Mouse (Mus musculus) liver, postnatal 0 days (tissue): ENCODE measurements around the gene BC034090.

Experiments
- CTCF ChIP-seq: sonication (generic); IDR thresholded peaks from 2 replicates; pipeline ENCODE4 v1.5.1; 2016; ENCODE audit warnings: antibody characterized with exemption, low read depth
- EP300 ChIP-seq: IDR thresholded peaks from 2 replicates; pipeline ENCODE4 v1.6.1; 2016; ENCODE audit warnings: antibody characterized with exemption, low read depth, mild to moderate bottlenecking

DNA sequence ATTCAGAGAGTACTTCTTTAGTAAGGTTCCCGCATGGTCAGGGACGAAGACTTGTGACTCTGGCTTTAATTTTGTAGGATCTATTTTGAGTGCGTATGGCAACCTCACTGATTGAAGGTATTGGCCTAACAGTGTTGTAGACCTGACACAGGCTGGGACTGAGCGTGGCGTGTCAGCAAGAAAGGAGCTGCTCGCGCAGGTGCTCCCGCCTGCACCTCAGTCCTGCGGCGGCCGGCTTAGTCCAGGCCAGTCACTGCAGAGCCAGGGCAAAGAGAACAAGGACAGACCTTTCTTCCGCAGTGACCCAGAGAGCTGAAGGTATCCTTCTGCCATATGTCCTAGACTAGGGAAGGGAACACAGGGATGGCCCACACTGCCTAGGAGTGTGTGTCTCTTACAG, 40.3 kb downstream of the BC034090 start:
- TF ChIP-seq CTCF = no peak
- no peak for TF ChIP-seq EP300
